Mouse (Mus musculus) erythroblast, embryonic 14.5 days (primary cell): ENCODE data around the gene Islr.

ENCODE experiments used
- GATA1 ChIP-seq: IDR thresholded peaks from 2 replicates; pipeline ENCODE4 v1.6.1; 2012; ENCODE audit warnings: low read length, inconsistent platforms, mixed read lengths
- TAL1 ChIP-seq: IDR thresholded peaks from 3 replicates; pipeline ENCODE4 v1.6.1; 2012; ENCODE audit warnings: low read length, inconsistent platforms, mixed read lengths

DNA sequence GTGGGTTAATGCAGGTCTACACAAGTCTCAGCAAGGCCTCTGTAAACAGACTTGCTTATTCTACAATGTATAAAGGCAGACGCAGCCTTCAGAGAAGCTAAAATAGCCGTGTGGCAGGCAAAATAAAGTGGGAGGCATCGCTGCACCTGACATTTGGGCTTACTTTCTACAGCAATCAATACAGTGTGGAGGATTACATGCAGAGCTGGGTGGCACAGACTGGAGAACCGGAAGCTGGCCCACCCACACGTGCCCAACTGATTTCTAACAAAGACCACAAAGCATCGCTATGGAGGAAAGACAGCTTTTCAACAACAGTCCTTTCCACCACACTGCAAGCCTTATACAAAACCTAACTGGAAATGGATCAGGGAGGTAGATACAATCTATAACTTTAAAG, 19.6 kb downstream of the Islr start:
- TF ChIP-seq GATA1, result no peak
- TF ChIP-seq TAL1, result no peak
